Mouse (Mus musculus) heart, embryonic 14.5 days (tissue): ENCODE results near the gene Rsph3b. TPM values are rescaled to one million over a fixed set of nuclear protein-coding genes. Genes with fewer than 3 reads are reported as not detected.

Experiments
- ATAC-seq: fragments of 200-750 bp; cut with Nextera tagmentation; 2 replicates; pipeline ENCODE4 v1.8.0; 2017; ENCODE audit warnings: low read depth, moderate TSS enrichment; ENCODE audit not compliant: insufficient number of reproducible peaks, insufficient read depth, low FRiP score
- H3K27ac ChIP-seq, 2 experiments: fragments of 200-500 bp in 1 of 2; fragments of 300-500 bp in 1 of 2; sonication (generic) in 1 of 2; replicated peaks in 1 of 2; 2 replicates each; pipeline ENCODE4 v1.5.1; 2012 to 2014; ENCODE audit warnings: low read depth in 2 of 2, low read length in 2 of 2, control low read depth in 1 of 2, mild to moderate bottlenecking in 1 of 2, mixed read lengths in 1 of 2; ENCODE audit not compliant: control insufficient read depth in 1 of 2, insufficient read depth in 1 of 2
- H3K27me3 ChIP-seq: fragments of 300-500 bp; sonication (generic); 2 replicates; pipeline ENCODE4 v1.6.1; 2014; ENCODE audit warnings: mild to moderate bottlenecking, low read length, control low read depth; ENCODE audit not compliant: control insufficient read depth, insufficient read depth
- H3K36me3 ChIP-seq: fragments of 300-500 bp; sonication (generic); 2 replicates; pipeline ENCODE4 v1.6.1; 2014; ENCODE audit warnings: mild to moderate bottlenecking, control low read depth, low read length, mixed read lengths; ENCODE audit not compliant: control insufficient read depth, insufficient read depth
- H3K4me1 ChIP-seq, 2 experiments: fragments of 200-500 bp in 1 of 2; fragments of 300-500 bp in 1 of 2; sonication (generic) in 1 of 2; 2 replicates each; pipeline ENCODE4 v1.6.1; 2012 to 2014; ENCODE audit warnings: low read length in 2 of 2, control low read depth in 1 of 2, mixed read lengths in 1 of 2; ENCODE audit not compliant: control insufficient read depth in 2 of 2, insufficient read depth in 2 of 2
- H3K4me2 ChIP-seq: fragments of 300-500 bp; sonication (generic); 2 replicates; pipeline ENCODE4 v1.6.1; 2014; ENCODE audit warnings: mild to moderate bottlenecking, low read length
- H3K4me3 ChIP-seq, 2 experiments: fragments of 200-500 bp in 1 of 2; fragments of 300-500 bp in 1 of 2; sonication (generic) in 1 of 2; 2 replicates each; pipeline ENCODE4 v1.5.1; 2012 to 2014; ENCODE audit warnings: low read length in 2 of 2, mild to moderate bottlenecking in 2 of 2, control low read depth in 1 of 2, low read depth in 1 of 2, moderate library complexity in 1 of 2; ENCODE audit not compliant: control insufficient read depth in 1 of 2, insufficient read depth in 1 of 2
- H3K9ac ChIP-seq: fragments of 300-500 bp; sonication (generic); 2 replicates; pipeline ENCODE4 v1.6.1; 2014; ENCODE audit warnings: mild to moderate bottlenecking, low read length
- H3K9me3 ChIP-seq: fragments of 300-500 bp; sonication (generic); 2 replicates; pipeline ENCODE4 v1.6.1; 2016; ENCODE audit warnings: low read length, control low read depth; ENCODE audit not compliant: control insufficient read depth
- WGBS: fragments of 180-500 bp; shearing (Covaris S2); extraction: QIAGEN DNeasy Blood & Tissue Kit; methylation state at CpG from one replicate; pipeline ENCODE4 v1.1.7; 2014; 5-methylcytosine and 5-hydroxymethylcytosine counted together
- microRNA-seq: library from miRNA; unstranded; fragments of <30 nt; microRNA quantifications from one replicate; pipeline ENCODE4, GENCODE M21; 2016
- polyA plus RNA-seq: library from polyadenylated mRNA; unstranded; fragments of >200 nt; fragmentation: Nextera tagmentation; extraction: Ambion mirVana; gene quantifications from 2 replicates; pipeline ENCODE4 v1.2.1, GENCODE M21; 2014

The Rsph3b gene
- polyA plus RNA-seq, 1 experiment from 2014 or later = 79.7 TPM

DNA sequence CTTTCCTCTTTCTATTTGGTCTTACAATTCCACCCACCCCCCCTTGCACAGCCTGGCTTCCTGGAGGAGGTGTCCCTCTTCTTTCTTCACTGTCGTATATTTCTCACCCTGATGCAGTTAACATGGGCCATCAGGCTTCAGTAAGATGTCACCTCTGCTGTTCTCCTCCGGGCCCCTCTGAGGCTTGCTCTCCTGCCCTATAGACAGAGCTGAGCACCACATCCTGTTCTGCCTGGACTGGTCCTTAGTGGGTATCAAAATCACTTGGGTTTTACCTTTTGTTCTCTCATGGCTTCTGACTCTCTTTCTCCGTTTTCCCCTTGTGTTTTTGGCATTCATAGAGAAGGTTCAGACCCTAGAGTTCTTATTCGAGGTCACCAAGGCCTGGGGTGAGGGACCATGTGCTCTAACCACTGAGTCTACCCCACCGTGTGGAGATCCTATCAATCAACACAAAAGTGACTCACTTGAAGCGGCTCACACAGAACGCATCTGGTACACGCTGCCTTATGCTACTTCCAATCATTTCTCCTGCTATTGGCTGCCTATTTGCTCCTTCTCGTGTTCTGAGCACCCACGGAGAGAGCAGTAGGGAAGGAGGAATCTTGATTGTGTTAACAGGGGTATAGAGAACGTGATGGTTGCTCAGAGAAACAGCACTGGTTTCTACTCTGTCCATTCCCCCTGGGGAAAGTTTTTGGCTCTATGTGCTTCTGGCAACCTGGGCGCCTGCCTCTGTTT is 86.3 kb downstream of the Rsph3b start:
- H3K9ac ChIP-seq = peak overlapping the region; percentile 70
- H3K36me3 ChIP-seq = no peaks in the 10 kb centered on the region
- H3K4me2 ChIP-seq = peak overlapping the region; percentile 85
- H3K4me1 ChIP-seq = peaks cover 6 to 7% of the 10 kb centered on the region in 2 experiments; a peak in 2 of 4 replicates
- H3K27me3 ChIP-seq = peaks cover 19% of the 10 kb centered on the region
- 59% methylated on average over 12 of the region's 12 CpGs for WGBS
- ATAC-seq = no peak
- peak overlapping the region in 1 of 2 experiments; percentile 33; a peak in 2 of 4 replicates for H3K4me3 ChIP-seq
- no peaks in the 10 kb centered on the region for H3K9me3 ChIP-seq
- H3K27ac ChIP-seq = no peak overlapping the region

DNA sequence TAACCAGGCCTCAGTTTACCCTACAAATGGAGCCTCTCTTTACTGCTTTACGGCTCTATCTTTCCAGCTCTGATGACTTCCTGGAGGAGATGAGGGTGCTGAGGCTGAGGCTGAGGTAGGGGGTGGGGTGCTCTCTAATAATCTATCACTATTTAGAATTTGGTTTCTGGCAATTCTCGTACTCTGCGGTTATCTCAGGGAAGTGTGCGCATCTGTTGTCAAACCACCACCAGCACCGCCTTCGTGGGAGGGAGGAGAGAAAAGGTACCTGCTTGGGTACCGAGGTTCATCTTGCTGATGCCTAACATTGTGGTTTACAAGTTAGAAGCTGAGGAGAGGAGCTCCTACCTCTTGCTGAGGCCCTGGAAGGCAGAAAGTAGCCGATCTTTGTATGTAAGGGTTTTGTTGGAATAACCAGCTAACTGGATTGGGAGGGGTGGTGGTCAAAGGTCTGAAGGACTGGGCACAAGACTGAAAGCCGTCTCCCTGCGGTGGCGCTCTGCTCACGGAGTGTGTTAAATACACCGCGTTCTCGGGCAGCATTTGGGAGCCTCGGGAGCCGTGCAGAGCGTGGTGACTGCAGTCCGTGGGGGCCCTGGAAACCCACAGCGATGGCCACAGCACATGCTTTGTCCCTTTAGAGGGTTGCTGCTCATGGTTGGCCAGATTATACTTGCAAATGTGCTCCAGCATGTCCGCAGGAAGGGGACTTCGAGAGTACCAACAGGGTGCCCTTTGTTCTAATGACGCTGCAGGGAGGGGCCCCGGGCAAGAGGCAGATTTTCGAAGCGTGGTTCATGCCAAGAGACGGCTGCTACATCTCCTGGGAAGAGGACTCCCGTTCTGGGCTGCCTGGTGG is 87.1 kb downstream of the Rsph3b start:
- H3K27me3 ChIP-seq = peaks cover 19% of the 10 kb centered on the region

DNA sequence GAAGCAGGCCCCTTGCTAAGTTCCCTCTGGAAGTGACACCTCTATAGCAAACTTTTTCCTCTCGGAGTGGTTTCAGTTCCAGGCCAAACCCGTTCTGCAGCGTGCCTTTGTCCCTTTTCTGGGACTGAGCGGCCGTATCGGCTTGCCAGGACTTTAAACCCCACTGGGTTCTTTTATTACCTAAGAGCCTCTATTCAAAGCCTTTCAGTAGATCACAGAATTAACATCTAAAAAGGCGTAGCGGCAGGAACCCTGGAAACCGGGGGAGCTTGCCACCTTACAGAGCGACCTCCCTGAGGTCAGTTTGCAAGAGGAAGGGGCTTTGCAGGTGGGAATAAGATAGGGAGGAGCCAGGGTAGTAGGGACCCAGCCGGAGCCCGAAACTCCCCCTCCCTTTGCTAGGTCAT is 88.0 kb downstream of the Rsph3b start:
- WGBS = 45% methylated on average over 12 of the region's 12 CpGs
- no peak for ATAC-seq
- no peak overlapping the region for H3K4me3 ChIP-seq

More for the DNA sequence above, 87.1 kb downstream of the Rsph3b start:
- Histone ChIP-seq H3K36me3 (no peaks in the 10 kb centered on the region), H3K4me2 (peak overlapping the region; percentile 85), H3K4me3 (peak overlapping the region; percentile 33 to 43), H3K9ac (peak overlapping the region; percentile 70), H3K9me3 (no peaks in the 10 kb centered on the region), H3K27ac (no peak overlapping the region), H3K4me1 (peaks cover 6 to 7% of the 10 kb centered on the region in 2 experiments; a peak in 2 of 4 replicates)
- ATAC-seq = no peak
- 3% methylated on average over 28 of the region's 28 CpGs for WGBS

DNA sequence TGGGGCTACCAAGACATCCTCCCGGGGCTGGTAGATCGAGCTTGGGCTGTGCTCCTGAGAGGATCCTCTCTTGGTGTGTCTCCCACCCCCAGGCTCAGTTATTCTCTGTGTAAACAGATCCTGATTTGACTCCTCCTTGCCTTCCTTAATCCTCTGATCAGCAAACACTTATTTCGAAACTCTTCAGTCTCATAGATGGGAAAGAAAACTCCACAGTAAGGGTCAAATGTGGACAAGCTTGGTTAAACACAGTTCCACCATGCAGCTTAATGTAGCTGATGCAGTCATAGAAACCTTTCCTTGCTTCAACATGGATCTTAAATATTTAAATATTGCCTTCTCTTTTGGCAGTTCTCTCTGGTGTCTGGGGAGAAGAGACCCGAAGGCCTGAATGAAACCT is 88.4 kb downstream of the Rsph3b start:
- H3K36me3 ChIP-seq = no peaks in the 10 kb centered on the region
- WGBS = 51% methylated on average over 4 of the region's 4 CpGs
- no peak overlapping the region for H3K9ac ChIP-seq
- no peak overlapping the region for H3K27ac ChIP-seq
- no peak overlapping the region for H3K4me3 ChIP-seq
- H3K27me3 ChIP-seq = peaks cover 19% of the 10 kb centered on the region
- H3K9me3 ChIP-seq = no peaks in the 10 kb centered on the region
- peaks cover 6 to 7% of the 10 kb centered on the region in 2 experiments; a peak in 2 of 4 replicates for H3K4me1 ChIP-seq
- no peak overlapping the region for H3K4me2 ChIP-seq
- no peak for ATAC-seq

More for the DNA sequence above, 88.0 kb downstream of the Rsph3b start:
- Histone ChIP-seq H3K9me3 (no peaks in the 10 kb centered on the region), H3K4me2 (peak overlapping the region; percentile 13; the same call in 1 of the 2 replicates), H3K27ac (no peak overlapping the region), H3K36me3 (no peaks in the 10 kb centered on the region), H3K4me1 (peaks cover 6 to 7% of the 10 kb centered on the region in 2 experiments; a peak in 2 of 4 replicates), H3K9ac (no peak overlapping the region), H3K27me3 (peaks cover 19% of the 10 kb centered on the region)

Small RNA genes within 50 kb of the gene (microRNA-seq; reads per million reads assigned to microRNA genes)
- gene Mir692-1 = not detected

Other genes with a start within 250 kb of the Rsph3b start
- gene Ezr, start 165.9 kb downstream of the Rsph3b start, polyA plus RNA-seq = 102 and 115 TPM in 2 replicates
- gene Tagap1, start 12.5 kb upstream of the Rsph3b start, polyA plus RNA-seq = 34.1 and 36.1 TPM in 2 replicates
- gene Rnaset2b, start 22.0 kb upstream of the Rsph3b start, polyA plus RNA-seq = 275 and 304 TPM in 2 replicates
- gene Gm49721, start 30.2 kb upstream of the Rsph3b start, polyA plus RNA-seq = 0.11 TPM in 1 of 2 replicates, not detected in the other
- gene Gm1604a, start 76.9 kb upstream of the Rsph3b start, polyA plus RNA-seq = not detected in 2 replicates
- gene Rps6ka2, start 221.4 kb upstream of the Rsph3b start, polyA plus RNA-seq = 42.4 and 43.7 TPM in 2 replicates